Mouse (Mus musculus): ENCODE data around the gene Tfeb. TPM values are rescaled to one million over a fixed set of nuclear protein-coding genes. Genes with fewer than 3 reads are reported as not detected.
A peak's percentile ranks its signal among the peaks of the same experiment; 100 is the strongest.

Gene Tfeb
- polyA plus RNA-seq, 1 experiment from 2014 or later: 2.2 TPM

- H3K9me3 ChIP-seq (ENCODE audit: control insufficient read depth, low read length): no peaks in the 10 kb centered on the region
- no peaks in the 10 kb centered on the region for H3K27me3 ChIP-seq (replicated peaks; ENCODE audit: control insufficient read depth, insufficient read depth, low read length)
- peak overlapping the region; percentile 30; the same call in 1 of the 2 replicates for H3K9ac ChIP-seq (replicated peaks; ENCODE audit: low read depth, low read length)
- H3K4me1 ChIP-seq (replicated peaks; ENCODE audit: control insufficient read depth, insufficient read depth, low read length): peaks cover 10% of the 10 kb centered on the region; the same call in 1 of the 2 replicates
- no peak overlapping the region for H3K4me2 ChIP-seq (ENCODE audit: low read length)
- no peak overlapping the region for H3K4me3 ChIP-seq (replicated peaks; ENCODE audit: low read length)
- no peaks in the 10 kb centered on the region for H3K36me3 ChIP-seq (ENCODE audit: control insufficient read depth, insufficient read depth)
- WGBS: 18% methylated on average over 15 of the region's 15 CpGs
- ATAC-seq: peak; percentile 45; the same call in 1 of the 2 replicates
- no peak overlapping the region for H3K27ac ChIP-seq (ENCODE audit: low read length)
These were observed 55.5 kb downstream of the Tfeb start for GRCm38 (mm10) chr17:47792098-47792863.

DNA sequence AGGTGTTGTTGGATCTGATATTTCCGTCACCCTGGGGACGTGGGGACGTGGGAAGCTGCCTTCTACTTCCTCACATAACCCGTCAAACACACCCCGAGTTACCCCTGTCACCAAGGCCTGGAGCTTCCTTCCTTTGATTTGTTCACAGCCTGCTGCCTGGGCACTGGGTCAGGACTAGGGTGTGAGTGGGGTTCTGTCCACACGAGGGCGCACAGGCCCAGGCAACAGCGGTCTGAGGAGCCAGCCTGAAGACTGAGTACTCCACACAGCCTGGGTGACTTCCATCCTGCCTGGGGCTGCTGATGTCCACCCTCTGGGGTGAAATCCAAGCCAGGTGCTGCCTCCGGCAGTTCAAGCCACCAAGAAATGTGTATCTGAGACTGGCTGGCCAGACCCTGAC lies 56.5 kb downstream of the Tfeb start:
- no peak overlapping the region for H3K27ac ChIP-seq (ENCODE audit: low read length)
- H3K4me1 ChIP-seq (replicated peaks; ENCODE audit: control insufficient read depth, insufficient read depth, low read length): peaks cover 10% of the 10 kb centered on the region; the same call in 1 of the 2 replicates
- ATAC-seq: peak; percentile 69
- H3K36me3 ChIP-seq (ENCODE audit: control insufficient read depth, insufficient read depth): no peaks in the 10 kb centered on the region
- no peaks in the 10 kb centered on the region for H3K9me3 ChIP-seq (ENCODE audit: control insufficient read depth, low read length)
- H3K4me3 ChIP-seq (replicated peaks; ENCODE audit: low read length): no peak overlapping the region
- H3K4me2 ChIP-seq (ENCODE audit: low read length): no peak overlapping the region
- 12% methylated on average over 9 of the region's 9 CpGs for WGBS
- H3K27me3 ChIP-seq (replicated peaks; ENCODE audit: control insufficient read depth, insufficient read depth, low read length): no peaks in the 10 kb centered on the region
- H3K9ac ChIP-seq (replicated peaks; ENCODE audit: low read depth, low read length): no peak overlapping the region

- Histone ChIP-seq H3K27ac (ENCODE audit: low read length) (no peak overlapping the region), H3K4me1 (replicated peaks; ENCODE audit: control insufficient read depth, insufficient read depth, low read length) (peaks cover 10% of the 10 kb centered on the region; the same call in 1 of the 2 replicates)
- ATAC-seq: no peak
These were observed 58.6 kb downstream of the Tfeb start for GRCm38 (mm10) chr17:47795446-47795845.

DNA sequence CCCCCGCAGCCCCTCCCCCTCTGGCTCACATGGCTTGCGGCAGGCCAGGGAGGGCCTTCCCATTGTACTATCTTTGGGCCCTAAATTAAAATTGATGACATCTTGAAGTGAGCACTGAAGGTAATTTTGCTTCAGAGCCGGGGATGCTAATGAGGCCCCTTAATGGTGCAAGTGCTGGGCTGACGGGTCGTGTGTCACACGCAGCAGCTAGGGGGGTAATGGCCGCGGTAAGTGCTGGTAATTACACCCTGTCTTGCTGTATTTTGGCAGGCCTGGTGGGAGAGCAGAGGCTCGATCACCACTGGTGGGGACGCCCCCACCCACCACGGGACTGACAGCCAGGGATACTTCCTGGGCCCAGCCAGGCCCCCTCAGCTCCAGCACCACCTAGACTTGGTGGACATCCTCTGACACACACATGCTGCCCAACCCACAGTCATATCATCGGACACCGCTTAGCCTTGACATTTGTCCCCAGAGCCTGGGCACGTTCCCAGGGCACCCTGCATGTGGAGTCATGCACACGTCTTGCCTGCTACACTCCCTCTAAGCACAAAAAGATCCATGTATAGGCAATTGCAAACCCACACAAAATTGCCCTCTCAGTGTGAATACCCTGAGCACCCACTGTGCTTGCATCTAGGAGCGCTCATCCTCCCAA lies 59.5 kb downstream of the Tfeb start:
- Histone ChIP-seq H3K4me3 (replicated peaks; ENCODE audit: low read length) (no peak overlapping the region), H3K27ac (ENCODE audit: low read length) (no peak overlapping the region), H3K36me3 (ENCODE audit: control insufficient read depth, insufficient read depth) (no peaks in the 10 kb centered on the region), H3K4me1 (replicated peaks; ENCODE audit: control insufficient read depth, insufficient read depth, low read length) (peaks cover 10% of the 10 kb centered on the region; the same call in 1 of the 2 replicates), H3K9ac (replicated peaks; ENCODE audit: low read depth, low read length) (no peak overlapping the region), H3K4me2 (ENCODE audit: low read length) (no peak overlapping the region), H3K27me3 (replicated peaks; ENCODE audit: control insufficient read depth, insufficient read depth, low read length) (no peaks in the 10 kb centered on the region), H3K9me3 (ENCODE audit: control insufficient read depth, low read length) (no peaks in the 10 kb centered on the region)
- ATAC-seq: peak; percentile 46; the same call in 1 of the 2 replicates
- 35% methylated on average over 16 of the region's 16 CpGs for WGBS

More at GRCm38 (mm10) chr17:47795446-47795845, 58.6 kb downstream of the Tfeb start:
- no peak overlapping the region for H3K4me2 ChIP-seq (ENCODE audit: low read length)
- no peaks in the 10 kb centered on the region for H3K36me3 ChIP-seq (ENCODE audit: control insufficient read depth, insufficient read depth)
- H3K27me3 ChIP-seq (replicated peaks; ENCODE audit: control insufficient read depth, insufficient read depth, low read length): no peaks in the 10 kb centered on the region
- no peaks in the 10 kb centered on the region for H3K9me3 ChIP-seq (ENCODE audit: control insufficient read depth, low read length)
- WGBS: 46% methylated on average over 3 of the region's 3 CpGs
- H3K4me3 ChIP-seq (replicated peaks; ENCODE audit: low read length): no peak overlapping the region
- no peak overlapping the region for H3K9ac ChIP-seq (replicated peaks; ENCODE audit: low read depth, low read length)

DNA sequence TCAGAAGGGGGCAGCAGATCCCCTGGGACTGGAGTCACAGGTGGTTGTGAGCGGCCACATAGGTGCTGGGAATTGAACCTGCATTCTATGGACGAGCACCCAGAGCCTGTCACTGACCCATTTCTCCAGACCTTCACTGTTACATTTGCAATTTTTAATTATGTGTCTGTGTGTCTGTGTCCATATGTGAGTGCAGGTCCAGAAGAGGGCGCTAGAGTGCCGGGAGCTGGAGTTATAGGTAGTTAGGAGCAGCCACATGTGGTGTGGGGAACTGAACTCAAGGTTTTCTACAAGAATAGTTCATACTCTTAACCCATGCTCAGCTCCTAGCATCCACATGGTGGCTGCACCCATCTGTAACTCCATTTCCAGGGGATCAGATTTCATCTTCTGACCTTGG lies 60.1 kb downstream of the Tfeb start:
- Histone ChIP-seq H3K4me2 (ENCODE audit: low read length) (no peak overlapping the region), H3K36me3 (ENCODE audit: control insufficient read depth, insufficient read depth) (no peaks in the 10 kb centered on the region), H3K4me1 (replicated peaks; ENCODE audit: control insufficient read depth, insufficient read depth, low read length) (peaks cover 10% of the 10 kb centered on the region; the same call in 1 of the 2 replicates), H3K4me3 (replicated peaks; ENCODE audit: low read length) (no peak overlapping the region), H3K9ac (replicated peaks; ENCODE audit: low read depth, low read length) (no peak overlapping the region), H3K27me3 (replicated peaks; ENCODE audit: control insufficient read depth, insufficient read depth, low read length) (no peaks in the 10 kb centered on the region), H3K27ac (ENCODE audit: low read length) (no peak overlapping the region), H3K9me3 (ENCODE audit: control insufficient read depth, low read length) (no peaks in the 10 kb centered on the region)
- 69% methylated on average over 4 of the region's 4 CpGs for WGBS
- ATAC-seq: no peak

DNA sequence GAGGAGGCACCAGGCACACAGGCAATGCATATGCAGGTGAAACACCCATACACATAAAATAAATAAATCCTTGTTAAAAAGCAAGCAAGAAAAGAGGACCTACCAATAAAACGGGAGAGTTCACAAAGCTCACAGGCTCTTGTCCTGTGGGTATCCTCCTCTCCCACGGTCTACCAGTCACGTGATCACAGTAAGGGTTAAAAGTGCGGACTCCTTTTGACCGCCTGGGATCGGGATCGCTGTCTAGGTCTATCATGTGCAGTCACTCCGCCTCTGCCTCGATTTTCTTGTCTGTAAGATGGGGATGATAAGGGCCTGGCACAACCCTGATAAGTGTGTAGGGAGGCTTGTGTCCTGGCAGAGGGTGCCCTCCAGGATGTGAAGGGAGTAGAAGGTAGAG lies 60.6 kb downstream of the Tfeb start:
- Histone ChIP-seq H3K27me3 (replicated peaks; ENCODE audit: control insufficient read depth, insufficient read depth, low read length) (no peaks in the 10 kb centered on the region), H3K27ac (ENCODE audit: low read length) (no peak overlapping the region), H3K4me3 (replicated peaks; ENCODE audit: low read length) (no peak overlapping the region), H3K9me3 (ENCODE audit: control insufficient read depth, low read length) (no peaks in the 10 kb centered on the region), H3K4me1 (replicated peaks; ENCODE audit: control insufficient read depth, insufficient read depth, low read length) (peaks cover 8% of the 10 kb centered on the region), H3K9ac (replicated peaks; ENCODE audit: low read depth, low read length) (no peak overlapping the region), H3K36me3 (ENCODE audit: control insufficient read depth, insufficient read depth) (no peaks in the 10 kb centered on the region), H3K4me2 (ENCODE audit: low read length) (no peak overlapping the region)
- no peak for ATAC-seq
- WGBS: 90% methylated on average over 9 of the region's 9 CpGs

DNA sequence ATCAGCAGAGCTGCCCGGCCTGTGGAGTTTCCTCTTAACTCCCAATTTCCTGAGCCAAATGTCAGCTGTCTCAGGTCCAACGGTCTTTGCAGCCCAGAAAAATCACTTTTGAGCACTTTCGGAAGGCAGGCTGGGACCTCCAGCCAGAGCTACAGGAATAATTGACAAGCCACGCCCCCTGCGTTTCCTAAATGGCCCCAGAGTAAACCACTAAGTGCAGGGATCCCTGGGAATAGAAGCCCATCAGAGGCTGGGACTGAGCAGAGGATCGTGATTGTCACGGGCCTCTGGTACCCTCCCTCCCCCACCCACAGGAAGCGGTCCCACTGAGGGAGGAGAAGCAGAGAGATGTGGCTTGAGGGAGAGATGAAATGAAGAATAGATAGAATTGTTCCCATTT lies 66.0 kb downstream of the Tfeb start:
- no peak overlapping the region for H3K4me2 ChIP-seq (ENCODE audit: low read length)
- ATAC-seq: no peak
- no peak overlapping the region for H3K27ac ChIP-seq (ENCODE audit: low read length)
- WGBS: 14% methylated on average over 8 of the region's 8 CpGs
- H3K4me3 ChIP-seq (replicated peaks; ENCODE audit: low read length): no peak overlapping the region
- H3K36me3 ChIP-seq (ENCODE audit: control insufficient read depth, insufficient read depth): no peaks in the 10 kb centered on the region
- H3K9me3 ChIP-seq (ENCODE audit: control insufficient read depth, low read length): no peaks in the 10 kb centered on the region
- H3K4me1 ChIP-seq (replicated peaks; ENCODE audit: control insufficient read depth, insufficient read depth, low read length): peaks cover 4% of the 10 kb centered on the region
- H3K27me3 ChIP-seq (replicated peaks; ENCODE audit: control insufficient read depth, insufficient read depth, low read length): no peaks in the 10 kb centered on the region
- no peak overlapping the region for H3K9ac ChIP-seq (replicated peaks; ENCODE audit: low read depth, low read length)

DNA sequence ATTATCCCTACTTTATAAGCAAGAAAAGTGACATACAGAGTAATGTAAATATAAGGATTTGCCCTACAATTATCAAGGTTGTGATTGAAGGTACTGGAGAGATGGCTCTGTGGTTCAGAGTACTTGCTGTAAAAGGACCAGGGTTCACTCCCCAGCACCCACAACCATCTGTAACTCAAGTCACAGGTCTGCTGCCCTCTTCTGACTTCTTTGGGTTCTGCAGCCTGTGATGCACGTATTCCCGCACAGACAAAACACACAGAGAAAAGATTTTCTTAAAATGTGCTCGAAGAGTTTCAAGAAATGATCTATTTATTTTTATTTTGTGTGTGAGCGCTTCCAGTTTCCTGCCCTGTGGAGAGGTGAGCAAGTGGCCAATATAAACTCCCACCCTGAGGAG lies 66.8 kb downstream of the Tfeb start:
- ATAC-seq: no peak
- H3K9me3 ChIP-seq (ENCODE audit: control insufficient read depth, low read length): no peaks in the 10 kb centered on the region
- no peaks in the 10 kb centered on the region for H3K27me3 ChIP-seq (replicated peaks; ENCODE audit: control insufficient read depth, insufficient read depth, low read length)
- no peak overlapping the region for H3K4me3 ChIP-seq (replicated peaks; ENCODE audit: low read length)
- 88% methylated on average over 4 of the region's 4 CpGs for WGBS
- H3K4me1 ChIP-seq (replicated peaks; ENCODE audit: control insufficient read depth, insufficient read depth, low read length): peaks cover 4% of the 10 kb centered on the region
- no peak overlapping the region for H3K27ac ChIP-seq (ENCODE audit: low read length)
- H3K4me2 ChIP-seq (ENCODE audit: low read length): no peak overlapping the region
- H3K9ac ChIP-seq (replicated peaks; ENCODE audit: low read depth, low read length): no peak overlapping the region
- H3K36me3 ChIP-seq (ENCODE audit: control insufficient read depth, insufficient read depth): no peaks in the 10 kb centered on the region

GRCm38 (mm10) chr17:47805047-47805835 lies 68.4 kb downstream of the Tfeb start:
- Histone ChIP-seq H3K27ac (ENCODE audit: low read length) (no peak overlapping the region), H3K4me1 (replicated peaks; ENCODE audit: control insufficient read depth, insufficient read depth, low read length) (peaks cover 4% of the 10 kb centered on the region), H3K36me3 (ENCODE audit: control insufficient read depth, insufficient read depth) (no peaks in the 10 kb centered on the region), H3K9me3 (ENCODE audit: control insufficient read depth, low read length) (no peaks in the 10 kb centered on the region), H3K4me3 (replicated peaks; ENCODE audit: low read length) (no peak overlapping the region), H3K4me2 (ENCODE audit: low read length) (no peak overlapping the region), H3K27me3 (replicated peaks; ENCODE audit: control insufficient read depth, insufficient read depth, low read length) (no peaks in the 10 kb centered on the region), H3K9ac (replicated peaks; ENCODE audit: low read depth, low read length) (no peak overlapping the region)
- WGBS: 44% methylated on average over 13 of the region's 13 CpGs
- ATAC-seq: no peak
